Mouse (Mus musculus) hindbrain, embryonic 15.5 days (tissue): ENCODE measurements at regions not wholly inside any gene's neighbourhood (a gene's known extent, or its start where the extent isn't known, plus 50 kb on each side); places are given as distances from the start of the nearest gene placed in this dataset.

Experiments used
- ATAC-seq: fragments of 200-750 bp; cut with Nextera tagmentation; 2 replicates; pipeline ENCODE4 v1.8.0; 2017; ENCODE audit warnings: low read depth, moderate number of reproducible peaks, moderate TSS enrichment; ENCODE audit not compliant: low FRiP score
- H3K27ac ChIP-seq: fragments of 300-500 bp; sonication (generic); replicated peaks from 2 replicates; pipeline ENCODE4 v1.5.1; 2015; ENCODE audit warnings: mild to moderate bottlenecking, inconsistent platforms
- H3K27me3 ChIP-seq: fragments of 300-500 bp; sonication (generic); 2 replicates; pipeline ENCODE4 v1.6.1; 2015; ENCODE audit warnings: control low read depth, inconsistent platforms
- H3K36me3 ChIP-seq: fragments of 300-500 bp; sonication (generic); 2 replicates; pipeline ENCODE4 v1.6.1; 2015; ENCODE audit warnings: control low read depth, inconsistent platforms
- H3K4me1 ChIP-seq: fragments of 300-500 bp; sonication (generic); replicated peaks from 2 replicates; pipeline ENCODE4 v1.6.1; 2015; ENCODE audit warnings: control low read depth, inconsistent platforms
- H3K4me2 ChIP-seq: fragments of 300-500 bp; sonication (generic); 2 replicates; pipeline ENCODE4 v1.6.1; 2015; ENCODE audit warnings: moderate library complexity, mild to moderate bottlenecking, inconsistent platforms
- H3K4me3 ChIP-seq: fragments of 300-500 bp; sonication (generic); 2 replicates; pipeline ENCODE4 v1.5.1; 2015; ENCODE audit warnings: mild to moderate bottlenecking, inconsistent platforms
- H3K9ac ChIP-seq: fragments of 300-500 bp; sonication (generic); 2 replicates; pipeline ENCODE4 v1.6.1; 2015; ENCODE audit warnings: inconsistent platforms
- H3K9me3 ChIP-seq: fragments of 300-500 bp; sonication (generic); 2 replicates; pipeline ENCODE4 v1.6.1; 2016; ENCODE audit warnings: control low read depth, inconsistent platforms
- WGBS: fragments of 180-500 bp; shearing (Covaris S2); methylation state at CpG from one replicate; pipeline ENCODE4 v1.1.7; 2015; 5-methylcytosine and 5-hydroxymethylcytosine counted together

GRCm38 (mm10) chr2:114844389-114844771, 189.6 kb upstream of the Dph6 start:
- Histone ChIP-seq H3K9me3 (no peaks in the 10 kb centered on the region), H3K27ac (no peak overlapping the region)
- WGBS = 61% methylated on average over 3 of the region's 3 CpGs

GRCm38 (mm10) chr2:114848439-114848838, 193.7 kb upstream of the Dph6 start:
- 89% methylated on average over 5 of the region's 5 CpGs for WGBS
- ATAC-seq = no peak
- H3K9ac ChIP-seq = no peak overlapping the region
- H3K4me3 ChIP-seq = no peak overlapping the region
- 0 out of 2 replicates have a peak, but pooled peaks cover 3% of the 10 kb centered on the region for H3K4me1 ChIP-seq
- no peaks in the 10 kb centered on the region for H3K9me3 ChIP-seq
- H3K27me3 ChIP-seq = no peaks in the 10 kb centered on the region
- H3K36me3 ChIP-seq = no peaks in the 10 kb centered on the region
- no peak overlapping the region for H3K27ac ChIP-seq
- no peak overlapping the region for H3K4me2 ChIP-seq

More at GRCm38 (mm10) chr2:114844389-114844771, 189.6 kb upstream of the Dph6 start:
- H3K4me2 ChIP-seq = no peak overlapping the region
- H3K9ac ChIP-seq = no peak overlapping the region
- no peaks in the 10 kb centered on the region for H3K36me3 ChIP-seq
- no peak overlapping the region for H3K4me3 ChIP-seq
- ATAC-seq = no peak
- H3K4me1 ChIP-seq = no peaks in the 10 kb centered on the region
- no peaks in the 10 kb centered on the region for H3K27me3 ChIP-seq

- WGBS = 90% methylated on average over 2 of the region's 2 CpGs
- H3K9me3 ChIP-seq = no peaks in the 10 kb centered on the region
- H3K27me3 ChIP-seq = no peaks in the 10 kb centered on the region
- no peak for ATAC-seq
- H3K36me3 ChIP-seq = no peaks in the 10 kb centered on the region
- H3K9ac ChIP-seq = no peak overlapping the region
- no peak overlapping the region for H3K4me2 ChIP-seq
- H3K27ac ChIP-seq = no peak overlapping the region
- 0 out of 2 replicates have a peak, but pooled peaks cover 3% of the 10 kb centered on the region for H3K4me1 ChIP-seq
- no peak overlapping the region for H3K4me3 ChIP-seq
Measured at GRCm38 (mm10) chr2:114848914-114849313, 194.2 kb upstream of the Dph6 start.

- H3K27ac ChIP-seq = peak overlapping the region; percentile 39; the same call in 1 of the 2 replicates
- peak; percentile 93 for ATAC-seq
- no peaks in the 10 kb centered on the region for H3K36me3 ChIP-seq
- no peak overlapping the region for H3K9ac ChIP-seq
- no peaks in the 10 kb centered on the region for H3K27me3 ChIP-seq
- H3K9me3 ChIP-seq = no peaks in the 10 kb centered on the region
- H3K4me3 ChIP-seq = no peak overlapping the region
- WGBS = 30% methylated on average over 13 of the region's 13 CpGs
- peak overlapping the region; percentile 29; the same call in 1 of the 2 replicates for H3K4me2 ChIP-seq
- H3K4me1 ChIP-seq = 0 out of 2 replicates have a peak, but pooled peaks cover 6% of the 10 kb centered on the region
Measured at GRCm38 (mm10) chr2:114853715-114854530, 199.2 kb upstream of the Dph6 start.

- Histone ChIP-seq H3K4me3 (no peak overlapping the region), H3K9me3 (no peaks in the 10 kb centered on the region), H3K27ac (no peak overlapping the region; the same call in 1 of the 2 replicates), H3K4me2 (no peak overlapping the region; the same call in 1 of the 2 replicates), H3K36me3 (no peaks in the 10 kb centered on the region), H3K9ac (no peak overlapping the region), H3K27me3 (no peaks in the 10 kb centered on the region), H3K4me1 (peaks cover 6% of the 10 kb centered on the region)
- peak; percentile 48; the same call in 1 of the 2 replicates for ATAC-seq
- WGBS = 26% methylated on average over 7 of the region's 7 CpGs
Measured at GRCm38 (mm10) chr2:114872272-114872671, 217.5 kb upstream of the Dph6 start.

- no peak overlapping the region for H3K27ac ChIP-seq
- H3K27me3 ChIP-seq = no peaks in the 10 kb centered on the region
- no peak overlapping the region for H3K4me3 ChIP-seq
- H3K36me3 ChIP-seq = no peaks in the 10 kb centered on the region
- H3K9me3 ChIP-seq = no peaks in the 10 kb centered on the region
- H3K4me2 ChIP-seq = no peak overlapping the region
- H3K4me1 ChIP-seq = peaks cover 6% of the 10 kb centered on the region
- no peak overlapping the region for H3K9ac ChIP-seq
- no peak for ATAC-seq
- 52% methylated on average over 4 of the region's 4 CpGs for WGBS
Measured at GRCm38 (mm10) chr2:114873090-114873489, 218.3 kb upstream of the Dph6 start.

- H3K9ac ChIP-seq = no peak overlapping the region
- no peak for ATAC-seq
Measured at GRCm38 (mm10) chr2:114879084-114879483, 224.3 kb upstream of the Dph6 start.

GRCm38 (mm10) chr2:114879784-114880183, 225.0 kb upstream of the Dph6 start:
- Histone ChIP-seq H3K4me1 (no peaks in the 10 kb centered on the region; the same call in 1 of the 2 replicates), H3K4me3 (no peak overlapping the region), H3K4me2 (no peak overlapping the region), H3K27me3 (no peaks in the 10 kb centered on the region), H3K36me3 (no peaks in the 10 kb centered on the region), H3K9me3 (no peaks in the 10 kb centered on the region), H3K9ac (no peak overlapping the region), H3K27ac (no peak overlapping the region)
- ATAC-seq = no peak
- WGBS = 52% methylated on average over 2 of the region's 2 CpGs

More at GRCm38 (mm10) chr2:114879084-114879483, 224.3 kb upstream of the Dph6 start:
- Histone ChIP-seq H3K4me1 (no peaks in the 10 kb centered on the region; the same call in 1 of the 2 replicates), H3K36me3 (no peaks in the 10 kb centered on the region), H3K27ac (no peak overlapping the region), H3K27me3 (no peaks in the 10 kb centered on the region), H3K4me2 (no peak overlapping the region), H3K4me3 (no peak overlapping the region), H3K9me3 (no peaks in the 10 kb centered on the region)
- WGBS = 53% methylated on average over 2 of the region's 2 CpGs

GRCm38 (mm10) chr2:114885734-114886260, 231.0 kb upstream of the Dph6 start:
- no peak overlapping the region for H3K4me3 ChIP-seq
- no peaks in the 10 kb centered on the region for H3K27me3 ChIP-seq
- no peak overlapping the region for H3K4me2 ChIP-seq
- H3K36me3 ChIP-seq = no peaks in the 10 kb centered on the region
- no peaks in the 10 kb centered on the region for H3K9me3 ChIP-seq
- 91% methylated on average over 2 of the region's 2 CpGs for WGBS
- H3K9ac ChIP-seq = no peak overlapping the region
- no peak for ATAC-seq
- H3K4me1 ChIP-seq = no peaks in the 10 kb centered on the region
- H3K27ac ChIP-seq = no peak overlapping the region

GRCm38 (mm10) chr2:114898812-114899211, 244.0 kb upstream of the Dph6 start:
- Histone ChIP-seq H3K4me3 (no peak overlapping the region), H3K4me2 (no peak overlapping the region), H3K9ac (no peak overlapping the region), H3K27ac (no peak overlapping the region), H3K4me1 (no peaks in the 10 kb centered on the region), H3K27me3 (no peaks in the 10 kb centered on the region), H3K36me3 (no peaks in the 10 kb centered on the region), H3K9me3 (no peaks in the 10 kb centered on the region)
- ATAC-seq = no peak
- WGBS = 78% methylated on average over 2 of the region's 2 CpGs

GRCm38 (mm10) chr2:114911845-114912500, 257.2 kb upstream of the Dph6 start:
- no peaks in the 10 kb centered on the region for H3K36me3 ChIP-seq
- no peak overlapping the region for H3K9ac ChIP-seq
- no peaks in the 10 kb centered on the region for H3K4me1 ChIP-seq
- H3K4me2 ChIP-seq = no peak overlapping the region
- WGBS = 56% methylated on average over 7 of the region's 7 CpGs
- H3K27me3 ChIP-seq = no peaks in the 10 kb centered on the region
- no peak overlapping the region for H3K4me3 ChIP-seq
- ATAC-seq = no peak
- H3K9me3 ChIP-seq = no peaks in the 10 kb centered on the region
- H3K27ac ChIP-seq = no peak overlapping the region
